18 mouse cellular contexts compared by ENCODE assay signal in genomic region chr2:6164606-6165290, GRCm38 (mm10). TPM values are rescaled to one million over a fixed set of nuclear protein-coding genes. Genes with fewer than 3 reads are reported as not detected.
A peak's percentile ranks its signal among the peaks of the same experiment; 100 is the strongest.
DNase-seq lines count a peak whose midpoint lies in the region; ATAC-seq and TF ChIP-seq lines count a peak whose summit lies in the region.
"Had no signal": no experiment of that assay in that cellular context is flagged by ENCODE, and none has a peak within 500 bp of the region (broad histone marks: within the 10 kb centered on the region; RNA-seq: fewer than 3 reads in every experiment).

No protein-coding gene starts in this region.

- no peak for TF ChIP-seq CTCF in stomach, postnatal 0 days (IDR thresholded peaks at IDR 0.05; ENCODE audit: low read depth)

- no peak overlapping the region for H3K9ac ChIP-seq in kidney, embryonic 15.5 days
- no peak overlapping the region for H3K9ac ChIP-seq in stomach, postnatal 0 days (ENCODE audit: low read length)
- H3K9ac ChIP-seq: hindbrain, embryonic 15.5 days; liver, postnatal 0 days had no signal

- no peaks in the 10 kb centered on the region for H3K27me3 ChIP-seq in kidney, embryonic 15.5 days
- no peaks in the 10 kb centered on the region for H3K27me3 ChIP-seq in limb, embryonic 10.5 days (ENCODE audit: low read depth, poor library complexity, severe bottlenecking)
- no peaks in the 10 kb centered on the region for H3K27me3 ChIP-seq in stomach, postnatal 0 days (ENCODE audit: control insufficient read depth, insufficient read depth, low read length)
- H3K27me3 ChIP-seq: hindbrain, embryonic 15.5 days had no signal

- peaks cover 31% of the 10 kb centered on the region for H3K4me1 ChIP-seq in kidney, embryonic 15.5 days
- peaks cover 33% of the 10 kb centered on the region for H3K4me1 ChIP-seq in limb, embryonic 10.5 days
- no peaks in the 10 kb centered on the region; the same call in 1 of the 2 replicates for H3K4me1 ChIP-seq in stomach, postnatal 0 days (replicated peaks; ENCODE audit: control insufficient read depth, insufficient read depth)
- H3K4me1 ChIP-seq: hindbrain, embryonic 15.5 days had no signal

- 23% methylated on average over 16 of the region's 16 CpGs for WGBS in kidney, embryonic 15.5 days
- 67% methylated on average over 16 of the region's 16 CpGs for WGBS in limb, embryonic 10.5 days
- WGBS in stomach, postnatal 0 days = 24% methylated on average over 16 of the region's 16 CpGs

- TF ChIP-seq EP300 in stomach, postnatal 0 days (optimal IDR thresholded peaks at IDR 0.05) = no peak

- no peak overlapping the region for H3K4me3 ChIP-seq in kidney, embryonic 15.5 days (replicated peaks)
- H3K4me3 ChIP-seq in limb, embryonic 10.5 days = no peak overlapping the region
- peak overlapping the region; percentile 12; the same call in 1 of the 2 replicates for H3K4me3 ChIP-seq in stomach, postnatal 0 days (ENCODE audit: low read depth, low read length)
- H3K4me3 ChIP-seq: heart, adult 2 months; hindbrain, embryonic 15.5 days; left cerebral cortex, adult 2 months; midbrain, embryonic 10.5 days; myocyte had no signal

- peak overlapping the region; percentile 38; the same call in 1 of the 2 replicates for H3K27ac ChIP-seq in kidney, embryonic 15.5 days
- H3K27ac ChIP-seq in limb, embryonic 10.5 days = 0 out of 2 replicates have a peak overlapping the region, but pooled peaks have one; percentile 34
- peak overlapping the region; percentile 53 for H3K27ac ChIP-seq in stomach, postnatal 0 days (replicated peaks)
- H3K27ac ChIP-seq: heart, adult 2 months; hindbrain, embryonic 15.5 days; left cerebral cortex, adult 2 months; midbrain, embryonic 10.5 days had no signal

- DNase-seq in kidney, adult 8-10 months = no peak
- peak; percentile 29 for DNase-seq in lung, postnatal 10 days
- no peak for DNase-seq in lung, postnatal 14 days
- no peak for DNase-seq in limb, embryonic 10.5 days (ENCODE audit: low spot score)
- peak; percentile 39 for DNase-seq in stomach, postnatal 0 days (ENCODE audit: low spot score)
- no peak for DNase-seq in testis, postnatal 14 days (ENCODE audit: low spot score)
- DNase-seq: cerebellum, adult 9-10 months; gastrocnemius, postnatal 10 days; heart, adult 2 months; kidney, adult 11 months; liver; liver, postnatal 0 days; retina, postnatal 1 day had no signal

- H3K4me2 ChIP-seq in kidney, embryonic 15.5 days = peak overlapping the region; percentile 28
- peak overlapping the region; percentile 32 for H3K4me2 ChIP-seq in stomach, postnatal 0 days (replicated peaks; ENCODE audit: low read depth)
- H3K4me2 ChIP-seq: hindbrain, embryonic 15.5 days had no signal

- H3K36me3 ChIP-seq in kidney, embryonic 15.5 days = no peaks in the 10 kb centered on the region
- no peaks in the 10 kb centered on the region for H3K36me3 ChIP-seq in limb, embryonic 10.5 days
- no peaks in the 10 kb centered on the region for H3K36me3 ChIP-seq in stomach, postnatal 0 days (ENCODE audit: control insufficient read depth, insufficient read depth, low read length)
- H3K36me3 ChIP-seq: hindbrain, embryonic 15.5 days; midbrain, embryonic 10.5 days had no signal

- no peaks in the 10 kb centered on the region for H3K9me3 ChIP-seq in kidney, embryonic 15.5 days (replicated peaks)
- no peaks in the 10 kb centered on the region for H3K9me3 ChIP-seq in limb, embryonic 10.5 days (replicated peaks)
- H3K9me3 ChIP-seq in stomach, postnatal 0 days (ENCODE audit: control insufficient read depth, low read length) = no peaks in the 10 kb centered on the region
- H3K9me3 ChIP-seq: hindbrain, embryonic 15.5 days; midbrain, embryonic 10.5 days had no signal

- 0 out of 2 replicates have a peak, but pooled peaks have one; percentile 8 for ATAC-seq in kidney, embryonic 15.5 days (replicated peaks; ENCODE audit: low FRiP score)
- peak; percentile 40; the same call in 1 of the 2 replicates for ATAC-seq in stomach, postnatal 0 days (ENCODE audit: low FRiP score, low TSS enrichment)
- ATAC-seq: liver, postnatal 0 days had no signal

RNA-seq across cellular contexts. Expression of gene Proser2, which starts 34.7 kb away (rescaled TPM):
- polyA plus RNA-seq in kidney, embryonic 15.5 days (2015; fragmentation: Nextera tagmentation; extraction: Ambion mirVana) = 12.7 and 15.3 TPM in 2 replicates
- polyA plus RNA-seq in limb, embryonic 10.5 days (2016; fragmentation: Nextera tagmentation; extraction: Ambion mirVana) = 4.2 and 5.1 TPM in 2 replicates
- polyA plus RNA-seq in stomach, postnatal 0 days (2015; fragmentation: Nextera tagmentation; extraction: Ambion mirVana) = 49.0 and 55.2 TPM in 2 replicates

RNA-seq across cellular contexts. Expression of gene Echdc3, which starts 48.1 kb away (rescaled TPM):
- 8.7 and 9.5 TPM in 2 replicates for polyA plus RNA-seq in kidney, embryonic 15.5 days (2015; fragmentation: Nextera tagmentation; extraction: Ambion mirVana)
- 4.0 and 4.2 TPM in 2 replicates for polyA plus RNA-seq in limb, embryonic 10.5 days (2016; fragmentation: Nextera tagmentation; extraction: Ambion mirVana)
- 8.1 and 9.1 TPM in 2 replicates for polyA plus RNA-seq in stomach, postnatal 0 days (2015; fragmentation: Nextera tagmentation; extraction: Ambion mirVana)

Comparison
In these comparisons a context has a peak if more than half of its experiments do, and no peak if none do; other contexts are left out.
1. DNase-seq: peak in lung, postnatal 10 days (single experiment) and stomach, postnatal 0 days (single experiment); none in kidney, adult 8-10 months (0 of 2), lung, postnatal 14 days (single experiment), limb, embryonic 10.5 days (single experiment) and testis, postnatal 14 days (single experiment).
2. Peak in every context shown above with its lines, with median percentiles within 50 percentile points of each other: H3K27ac ChIP-seq.